9 mouse cellular contexts compared by ENCODE assay signal in the genomic region with DNA sequence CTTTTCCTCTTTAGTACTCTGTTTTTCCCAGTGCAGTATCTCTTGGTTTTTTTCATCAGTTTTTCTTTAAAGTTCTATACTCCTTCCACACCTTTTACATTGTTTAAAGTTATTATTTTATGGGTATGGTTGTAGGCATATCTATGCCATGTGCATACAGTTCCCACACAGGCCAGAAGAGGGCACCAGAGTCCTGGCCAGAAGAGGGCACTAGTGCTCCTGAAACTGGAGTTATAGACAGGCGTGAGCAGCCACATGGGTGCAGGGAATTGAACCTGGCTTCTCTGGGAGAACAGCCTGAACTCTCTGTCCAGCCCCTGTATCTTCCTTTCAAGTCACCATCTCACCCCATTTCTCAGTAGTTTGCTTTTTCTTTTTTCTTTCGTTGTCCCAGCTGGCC. TPM values are rescaled to one million over a fixed set of nuclear protein-coding genes. Genes with fewer than 3 reads are reported as not detected.
DNase-seq lines count a peak whose midpoint lies in the region; ATAC-seq and TF ChIP-seq lines count a peak whose summit lies in the region.
"Had no signal": no experiment of that assay in that cellular context is flagged by ENCODE, and none has a peak within 500 bp of the region (broad histone marks: within the 10 kb centered on the region; RNA-seq: fewer than 3 reads in every experiment).

No protein-coding gene starts in this region.

- peak; percentile 74 for DNase-seq in right cerebral cortex, postnatal 4 days
- no peak for DNase-seq in right cerebral cortex, adult 18-20 months
- peak; percentile 65 for DNase-seq in cerebellum, adult 8-10 months
- DNase-seq in heart, postnatal 0 days (ENCODE audit: low spot score) = peak; percentile 43
- peak; percentile 43 to 46 (median 45) for DNase-seq in liver, embryonic 14.5 days (ENCODE audit: low read depth in 3 of 3, low spot score in 3 of 3)
- DNase-seq in spleen, adult 18-20 months = peak; percentile 55 to 80

- ATAC-seq in forebrain, embryonic 13.5 days = 0 out of 2 replicates have a peak, but pooled peaks have one; percentile 26
- ATAC-seq in forebrain, embryonic 12.5 days (ENCODE audit: low FRiP score) = no peak; the same call in 1 of the 2 replicates
- ATAC-seq in heart, postnatal 0 days (ENCODE audit: insufficient read depth, low read depth) = no peak
- ATAC-seq in liver, embryonic 14.5 days (ENCODE audit: insufficient read depth) = peak; percentile 19; the same call in 1 of the 2 replicates

- no peak overlapping the region for H3K27ac ChIP-seq in forebrain, embryonic 13.5 days
- H3K27ac ChIP-seq in forebrain, embryonic 12.5 days = no peak overlapping the region
- H3K27ac ChIP-seq in heart, postnatal 0 days (ENCODE audit: low read depth) = no peak overlapping the region
- no peak overlapping the region for H3K27ac ChIP-seq in liver, embryonic 14.5 days
- H3K27ac ChIP-seq: stomach, embryonic 15.5 days had no signal

- peak; percentile 87 for TF ChIP-seq CTCF in heart, postnatal 0 days (IDR thresholded peaks at IDR 0.05; ENCODE audit: low read depth)
- TF ChIP-seq CTCF in liver, embryonic 14.5 days (IDR thresholded peaks at IDR 0.05; ENCODE audit: low read depth) = peak; percentile 96

- 44% methylated on average over 2 of the region's 2 CpGs for WGBS in forebrain, embryonic 13.5 days
- 30% methylated on average over 2 of the region's 2 CpGs for WGBS in forebrain, embryonic 12.5 days
- 41% methylated on average over 2 of the region's 2 CpGs for WGBS in heart, postnatal 0 days
- 42% methylated on average over 2 of the region's 2 CpGs for WGBS in liver, embryonic 14.5 days (ENCODE audit: insufficient replicate concordance)

- no peak overlapping the region for H3K4me3 ChIP-seq in forebrain, embryonic 13.5 days
- H3K4me3 ChIP-seq in forebrain, embryonic 12.5 days (replicated peaks) = no peak overlapping the region
- H3K4me3 ChIP-seq in heart, postnatal 0 days (ENCODE audit: low read depth, low read length) = no peak overlapping the region
- H3K4me3 ChIP-seq in liver, embryonic 14.5 days (ENCODE audit: insufficient read depth in 1 of 2, low read depth in 2 of 2, low read length in 2 of 2) = no peak overlapping the region
- H3K4me3 ChIP-seq: stomach, embryonic 15.5 days had no signal

- no peak overlapping the region for H3K9ac ChIP-seq in forebrain, embryonic 13.5 days
- H3K9ac ChIP-seq in forebrain, embryonic 12.5 days = no peak overlapping the region
- no peak overlapping the region for H3K9ac ChIP-seq in heart, postnatal 0 days (replicated peaks; ENCODE audit: low read depth, low read length)
- no peak overlapping the region for H3K9ac ChIP-seq in liver, embryonic 14.5 days (replicated peaks)
- H3K9ac ChIP-seq: stomach, embryonic 15.5 days had no signal

- no peaks in the 10 kb centered on the region for H3K36me3 ChIP-seq in forebrain, embryonic 13.5 days (ENCODE audit: poor library complexity, severe bottlenecking)
- no peaks in the 10 kb centered on the region for H3K36me3 ChIP-seq in forebrain, embryonic 12.5 days (replicated peaks)
- no peaks in the 10 kb centered on the region; the same call in 1 of the 2 replicates for H3K36me3 ChIP-seq in heart, postnatal 0 days (replicated peaks; ENCODE audit: control insufficient read depth, insufficient read depth, low read length)
- H3K36me3 ChIP-seq in liver, embryonic 14.5 days (replicated peaks; ENCODE audit: control insufficient read depth, insufficient read depth, low read depth) = no peaks in the 10 kb centered on the region
- H3K36me3 ChIP-seq: stomach, embryonic 15.5 days had no signal

- no peak for TF ChIP-seq EP300 in heart, postnatal 0 days (IDR thresholded peaks at IDR 0.05; ENCODE audit: low read depth)
- TF ChIP-seq EP300 in liver, embryonic 14.5 days (IDR thresholded peaks at IDR 0.05; ENCODE audit: low read depth) = no peak

- no peaks in the 10 kb centered on the region; the same call in 1 of the 2 replicates for H3K9me3 ChIP-seq in forebrain, embryonic 13.5 days (replicated peaks)
- H3K9me3 ChIP-seq in forebrain, embryonic 12.5 days = 0 out of 2 replicates have a peak, but pooled peaks cover 7% of the 10 kb centered on the region
- H3K9me3 ChIP-seq in heart, postnatal 0 days (replicated peaks; ENCODE audit: control insufficient read depth, low read length) = no peaks in the 10 kb centered on the region
- no peaks in the 10 kb centered on the region for H3K9me3 ChIP-seq in liver, embryonic 14.5 days (ENCODE audit: control insufficient read depth, low read length)
- H3K9me3 ChIP-seq: stomach, embryonic 15.5 days had no signal

- no peak overlapping the region for H3K4me2 ChIP-seq in forebrain, embryonic 13.5 days
- no peak overlapping the region for H3K4me2 ChIP-seq in forebrain, embryonic 12.5 days
- no peak overlapping the region for H3K4me2 ChIP-seq in heart, postnatal 0 days (ENCODE audit: low read depth, low read length)
- no peak overlapping the region for H3K4me2 ChIP-seq in liver, embryonic 14.5 days (ENCODE audit: low read depth)
- H3K4me2 ChIP-seq: stomach, embryonic 15.5 days had no signal

- H3K27me3 ChIP-seq in forebrain, embryonic 13.5 days = no peaks in the 10 kb centered on the region
- H3K27me3 ChIP-seq in forebrain, embryonic 12.5 days = no peaks in the 10 kb centered on the region
- no peaks in the 10 kb centered on the region for H3K27me3 ChIP-seq in heart, postnatal 0 days (ENCODE audit: control insufficient read depth, insufficient read depth, low read length)
- H3K27me3 ChIP-seq in liver, embryonic 14.5 days (ENCODE audit: control insufficient read depth, insufficient read depth, low read length) = no peaks in the 10 kb centered on the region
- H3K27me3 ChIP-seq: stomach, embryonic 15.5 days had no signal

- no peaks in the 10 kb centered on the region for H3K4me1 ChIP-seq in forebrain, embryonic 13.5 days
- H3K4me1 ChIP-seq in forebrain, embryonic 12.5 days = peaks cover 2% of the 10 kb centered on the region; the same call in 1 of the 2 replicates
- peaks cover 2% of the 10 kb centered on the region; the same call in 1 of the 2 replicates for H3K4me1 ChIP-seq in heart, postnatal 0 days (ENCODE audit: control insufficient read depth, insufficient read depth)
- H3K4me1 ChIP-seq in liver, embryonic 14.5 days (replicated peaks; ENCODE audit: control insufficient read depth in 2 of 2, insufficient read depth in 2 of 2, low read length in 1 of 2) = 0 out of 4 replicates have a peak, but pooled peaks cover 0 to 2% of the 10 kb centered on the region in 2 experiments

RNA-seq across cellular contexts. Expression of a gene that starts 12.9 kb away (rescaled TPM):
- polyA plus RNA-seq in forebrain, embryonic 13.5 days (2015; fragmentation: Nextera tagmentation; extraction: Ambion mirVana) = 0.23 and 0.30 TPM in 2 replicates
- polyA plus RNA-seq in forebrain, embryonic 12.5 days (2016; fragmentation: Nextera tagmentation; extraction: Ambion mirVana) = 0.89 and 1.4 TPM in 2 replicates
- 3.5 and 5.0 TPM in 2 replicates for total RNA-seq in heart, postnatal 0 days (2014; rRNA removed; ENCODE audit: low replicate concordance)
- 1.1 and 1.2 TPM in 2 replicates for polyA plus RNA-seq in heart, postnatal 0 days (2015; fragmentation: Nextera tagmentation; extraction: Ambion mirVana)
- polyA plus RNA-seq in liver, embryonic 14.5 days (2012; rRNA removed) = 0.12 and 0.14 TPM in 2 replicates
- 0.03 and 0.09 TPM in 2 replicates for polyA plus RNA-seq in liver, embryonic 14.5 days (2014; fragmentation: Nextera tagmentation; extraction: Ambion mirVana)

RNA-seq across cellular contexts. Expression of a gene that starts 16.6 kb away (rescaled TPM):
- polyA plus RNA-seq in forebrain, embryonic 13.5 days (2015; fragmentation: Nextera tagmentation; extraction: Ambion mirVana) = 21.2 and 24.9 TPM in 2 replicates
- polyA plus RNA-seq in forebrain, embryonic 12.5 days (2016; fragmentation: Nextera tagmentation; extraction: Ambion mirVana) = 18.1 and 19.4 TPM in 2 replicates
- total RNA-seq in heart, postnatal 0 days (2014; rRNA removed; ENCODE audit: low replicate concordance) = 2.0 and 4.2 TPM in 2 replicates
- 2.8 and 3.6 TPM in 2 replicates for polyA plus RNA-seq in heart, postnatal 0 days (2015; fragmentation: Nextera tagmentation; extraction: Ambion mirVana)
- polyA plus RNA-seq in liver, embryonic 14.5 days (2012; rRNA removed) = 0.38 and 0.39 TPM in 2 replicates
- polyA plus RNA-seq in liver, embryonic 14.5 days (2014; fragmentation: Nextera tagmentation; extraction: Ambion mirVana) = 0.10 and 0.11 TPM in 2 replicates

RNA-seq across cellular contexts. Expression of a gene that starts 23.4 kb away (rescaled TPM):
- 4.3 and 4.5 TPM in 2 replicates for polyA plus RNA-seq in forebrain, embryonic 13.5 days (2015; fragmentation: Nextera tagmentation; extraction: Ambion mirVana)
- 4.0 and 4.6 TPM in 2 replicates for polyA plus RNA-seq in forebrain, embryonic 12.5 days (2016; fragmentation: Nextera tagmentation; extraction: Ambion mirVana)
- 8.9 and 13.1 TPM in 2 replicates for total RNA-seq in heart, postnatal 0 days (2014; rRNA removed; ENCODE audit: low replicate concordance)
- polyA plus RNA-seq in heart, postnatal 0 days (2015; fragmentation: Nextera tagmentation; extraction: Ambion mirVana) = 1.7 and 1.9 TPM in 2 replicates
- 2.9 and 3.7 TPM in 2 replicates for polyA plus RNA-seq in liver, embryonic 14.5 days (2012; rRNA removed)
- 1.5 and 1.6 TPM in 2 replicates for polyA plus RNA-seq in liver, embryonic 14.5 days (2014; fragmentation: Nextera tagmentation; extraction: Ambion mirVana)

RNA-seq across cellular contexts. Expression of a gene that starts 25.8 kb away (rescaled TPM):
- not detected in 2 replicates for polyA plus RNA-seq in forebrain, embryonic 13.5 days (2015; fragmentation: Nextera tagmentation; extraction: Ambion mirVana)
- not detected in 2 replicates for polyA plus RNA-seq in forebrain, embryonic 12.5 days (2016; fragmentation: Nextera tagmentation; extraction: Ambion mirVana)
- total RNA-seq in heart, postnatal 0 days (2014; rRNA removed; ENCODE audit: low replicate concordance) = 16.4 and 19.9 TPM in 2 replicates
- polyA plus RNA-seq in heart, postnatal 0 days (2015; fragmentation: Nextera tagmentation; extraction: Ambion mirVana) = 22.0 and 24.3 TPM in 2 replicates
- 0.01 and 0.02 TPM in 2 replicates for polyA plus RNA-seq in liver, embryonic 14.5 days (2012; rRNA removed)
- polyA plus RNA-seq in liver, embryonic 14.5 days (2014; fragmentation: Nextera tagmentation; extraction: Ambion mirVana) = not detected in 2 replicates

RNA-seq across cellular contexts. Expression of a gene that starts 32.1 kb away (rescaled TPM):
- 0.26 and 0.45 TPM in 2 replicates for polyA plus RNA-seq in forebrain, embryonic 13.5 days (2015; fragmentation: Nextera tagmentation; extraction: Ambion mirVana)
- 0.24 and 0.41 TPM in 2 replicates for polyA plus RNA-seq in forebrain, embryonic 12.5 days (2016; fragmentation: Nextera tagmentation; extraction: Ambion mirVana)
- total RNA-seq in heart, postnatal 0 days (2014; rRNA removed; ENCODE audit: low replicate concordance) = 0.88 TPM in 1 of 2 replicates, not detected in the other
- 0.08 and 0.12 TPM in 2 replicates for polyA plus RNA-seq in heart, postnatal 0 days (2015; fragmentation: Nextera tagmentation; extraction: Ambion mirVana)
- 0.02 TPM in 1 of 2 replicates, not detected in the other for polyA plus RNA-seq in liver, embryonic 14.5 days (2012; rRNA removed)
- not detected in 2 replicates for polyA plus RNA-seq in liver, embryonic 14.5 days (2014; fragmentation: Nextera tagmentation; extraction: Ambion mirVana)
- polyA plus RNA-seq: stomach, embryonic 15.5 days had no signal

Comparison
In these comparisons a context has a peak if more than half of its experiments do, and no peak if none do; other contexts are left out.
1. ATAC-seq: peak in forebrain, embryonic 13.5 days (single experiment) and liver, embryonic 14.5 days (single experiment); none in forebrain, embryonic 12.5 days (single experiment) and heart, postnatal 0 days (single experiment).